Mouse (Mus musculus) lung, adult 2 months (tissue): Measurements from ENCODE around the gene Cdh26.

Experiments used
- CTCF ChIP-seq: fragments of 200-500 bp; IDR thresholded peaks from 2 replicates; pipeline ENCODE4 v1.5.1; 2011; ENCODE audit warnings: mild to moderate bottlenecking, low read length, control low read depth; ENCODE audit not compliant: insufficient read depth
- POLR2A ChIP-seq: fragments of 200-500 bp; IDR thresholded peaks from 2 replicates; pipeline ENCODE4 v1.6.1; 2011; ENCODE audit warnings: low read depth, mild to moderate bottlenecking, control low read depth, low read length, borderline replicate concordance; ENCODE audit errors: extremely low read depth

DNA sequence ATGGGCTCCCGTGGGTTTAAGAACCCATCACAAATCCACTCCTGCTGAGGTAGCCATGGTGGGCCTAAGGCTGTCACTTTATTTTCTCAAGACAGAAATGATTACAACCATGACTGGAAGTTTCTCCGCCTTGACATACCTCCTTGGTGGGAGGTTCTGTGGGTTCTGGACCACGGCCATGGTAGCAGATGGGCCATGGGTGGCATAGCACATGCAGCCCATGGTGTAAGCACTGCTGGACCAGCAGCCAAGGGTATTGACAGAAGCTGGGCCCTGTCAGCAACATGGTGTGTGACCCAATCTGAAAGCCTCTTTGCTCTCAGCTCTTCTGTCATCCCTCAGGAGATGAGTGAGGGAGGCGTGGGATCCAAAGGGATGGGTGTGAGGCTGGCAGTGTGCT, 106.2 kb downstream of the Cdh26 start:
- TF ChIP-seq CTCF: no peak
- TF ChIP-seq POLR2A: no peak
